Mouse (Mus musculus): Measurements from ENCODE around the gene Gm11213. TPM values are rescaled to one million over a fixed set of nuclear protein-coding genes. Genes with fewer than 3 reads are reported as not detected.

The Gm11213 gene
- polyA plus RNA-seq, 1 experiment, result 77.1 TPM

DNA sequence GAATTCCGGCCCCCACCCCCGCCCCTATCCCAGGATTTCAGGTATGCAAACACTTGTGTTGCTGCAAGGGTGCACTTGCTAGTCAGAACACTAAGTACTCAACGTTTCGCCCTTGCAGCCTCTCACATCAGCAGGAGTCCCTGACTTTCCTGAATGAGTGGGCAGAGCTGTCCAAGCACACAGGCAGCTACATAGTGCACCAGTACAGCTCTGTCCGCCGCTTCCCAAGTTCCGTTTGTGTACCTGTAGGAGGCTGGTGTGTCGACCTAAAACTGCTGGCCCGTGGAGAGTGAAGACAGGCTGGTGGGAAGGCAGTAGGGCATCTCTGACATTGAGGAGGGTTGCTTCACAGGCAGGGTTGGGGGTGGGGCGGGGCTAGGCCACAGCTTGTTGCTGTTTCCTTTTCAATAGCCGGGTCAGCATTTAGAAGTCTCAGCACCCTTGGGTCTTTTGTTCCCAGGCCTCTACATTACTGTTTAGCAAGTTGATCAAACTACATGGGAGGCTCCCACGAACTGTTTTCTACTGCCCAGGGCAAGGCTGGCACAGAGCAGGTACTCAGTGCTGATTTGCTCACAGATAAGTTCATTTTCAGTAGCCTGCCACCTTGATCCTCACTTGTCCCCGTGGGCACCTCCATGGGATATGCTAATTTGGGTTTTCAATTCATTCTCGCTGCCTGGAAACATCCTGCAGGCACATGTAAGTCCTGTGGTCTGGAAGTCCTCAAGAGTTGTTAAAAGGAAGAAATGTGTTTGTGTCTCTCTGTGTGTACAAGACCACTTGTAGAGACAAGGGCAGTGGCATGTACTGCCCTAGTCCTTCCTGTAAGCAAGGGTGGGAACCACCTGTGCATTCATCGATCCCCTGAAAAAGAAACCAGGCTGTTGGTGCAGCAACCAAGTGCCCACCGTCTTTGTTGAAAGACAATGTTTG, 47.7 kb downstream of the Gm11213 start:
- Histone ChIP-seq H3K36me3 (ENCODE audit: control insufficient read depth, insufficient read depth, low read length) (no peaks in the 10 kb centered on the region), H3K27ac (ENCODE audit: control insufficient read depth, insufficient read depth, low read depth, low read length) (peak overlapping the region; percentile 5; the same call in 1 of the 2 replicates), H3K4me3 (ENCODE audit: control insufficient read depth, low read depth, low read length) (no peak overlapping the region), H3K4me1 (ENCODE audit: control insufficient read depth, insufficient read depth, low read length) (peaks cover 28% of the 10 kb centered on the region), H3K27me3 (ENCODE audit: control insufficient read depth, insufficient read depth, low read length) (no peaks in the 10 kb centered on the region)
- no peak for TF ChIP-seq CTCF (IDR thresholded peaks at IDR 0.05; ENCODE audit: control insufficient read depth, insufficient read depth, insufficient replicate concordance, low read depth, low read length)
- no peak for TF ChIP-seq POLR2A (IDR thresholded peaks at IDR 0.05; ENCODE audit: control insufficient read depth, low read depth, low read length)

DNA sequence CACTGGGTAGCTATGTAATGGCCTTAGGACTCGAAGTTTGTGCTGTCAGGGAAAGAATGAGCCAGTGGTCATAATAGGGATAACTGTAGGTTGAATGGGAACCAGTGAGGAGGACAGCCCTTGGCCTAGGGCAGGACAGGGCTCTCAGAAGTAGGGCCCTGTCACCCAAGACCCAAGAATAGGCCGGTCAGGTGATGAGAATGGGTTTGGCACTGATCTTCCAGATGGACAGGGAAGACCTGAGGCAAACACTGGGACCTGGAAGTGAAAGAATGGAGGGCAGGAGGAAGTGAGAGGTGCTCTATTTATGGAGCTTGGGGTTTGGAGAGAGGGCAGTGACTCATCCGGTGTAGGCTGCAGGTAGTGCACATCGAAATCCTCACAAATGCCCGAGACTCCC, 48.4 kb downstream of the Gm11213 start:
- no peak for TF ChIP-seq POLR2A (IDR thresholded peaks at IDR 0.05; ENCODE audit: control insufficient read depth, low read depth, low read length)
- no peak for TF ChIP-seq CTCF (IDR thresholded peaks at IDR 0.05; ENCODE audit: control insufficient read depth, insufficient read depth, insufficient replicate concordance, low read depth, low read length)
- Histone ChIP-seq H3K4me3 (ENCODE audit: control insufficient read depth, low read depth, low read length) (no peak overlapping the region; the same call in 1 of the 2 replicates), H3K36me3 (ENCODE audit: control insufficient read depth, insufficient read depth, low read length) (no peaks in the 10 kb centered on the region), H3K27me3 (ENCODE audit: control insufficient read depth, insufficient read depth, low read length) (no peaks in the 10 kb centered on the region), H3K27ac (ENCODE audit: control insufficient read depth, insufficient read depth, low read depth, low read length) (no peak overlapping the region), H3K4me1 (ENCODE audit: control insufficient read depth, insufficient read depth, low read length) (peaks cover 28% of the 10 kb centered on the region)

DNA sequence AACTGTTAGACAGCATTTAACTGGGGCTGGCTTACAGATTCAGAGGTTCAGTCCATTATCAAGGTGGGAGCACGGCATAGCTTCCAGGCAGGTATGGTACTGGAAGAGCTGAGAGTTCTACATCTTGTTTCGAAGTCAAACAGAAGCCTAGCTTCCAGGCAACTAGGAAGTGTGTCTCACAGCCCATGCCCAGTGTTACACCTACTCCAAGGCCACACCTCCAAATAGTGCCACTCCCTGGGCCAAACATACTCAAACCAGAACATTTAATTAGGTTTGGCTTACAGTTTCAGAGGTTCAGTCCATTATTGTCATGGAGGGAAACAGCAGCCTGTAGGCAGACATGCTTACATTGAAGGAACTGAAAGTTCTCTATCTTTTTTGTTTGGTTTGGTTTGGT, 50.0 kb downstream of the Gm11213 start:
- Histone ChIP-seq H3K4me3 (ENCODE audit: control insufficient read depth, low read depth, low read length) (no peak overlapping the region), H3K4me1 (ENCODE audit: control insufficient read depth, insufficient read depth, low read length) (peaks cover 23% of the 10 kb centered on the region), H3K27me3 (ENCODE audit: control insufficient read depth, insufficient read depth, low read length) (no peaks in the 10 kb centered on the region), H3K27ac (ENCODE audit: control insufficient read depth, insufficient read depth, low read depth, low read length) (no peak overlapping the region), H3K36me3 (ENCODE audit: control insufficient read depth, insufficient read depth, low read length) (no peaks in the 10 kb centered on the region)
- TF ChIP-seq POLR2A (IDR thresholded peaks at IDR 0.05; ENCODE audit: control insufficient read depth, low read depth, low read length) (no peak), CTCF (IDR thresholded peaks at IDR 0.05; ENCODE audit: control insufficient read depth, insufficient read depth, insufficient replicate concordance, low read depth, low read length) (no peak)

DNA sequence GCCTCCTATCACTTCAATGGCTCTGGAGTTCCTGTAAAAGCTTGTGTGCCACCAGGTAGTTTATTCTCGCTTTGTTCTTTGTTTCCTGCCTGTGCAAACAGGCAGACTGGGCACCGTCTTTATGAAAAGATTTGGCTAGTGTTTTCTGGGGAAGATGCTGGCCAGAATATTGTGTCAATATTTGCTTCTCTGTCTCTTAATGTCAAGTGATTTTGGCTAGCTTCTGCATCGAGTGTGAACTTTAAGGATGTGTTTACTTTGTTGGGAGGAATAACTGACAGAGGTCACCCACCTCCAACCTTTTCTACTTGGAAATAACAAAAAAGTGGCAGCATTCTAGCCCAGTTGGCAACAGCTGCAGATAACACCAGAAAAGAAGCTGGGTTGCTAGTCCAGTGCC, 50.4 kb downstream of the Gm11213 start:
- no peaks in the 10 kb centered on the region for H3K27me3 ChIP-seq (ENCODE audit: control insufficient read depth, insufficient read depth, low read length)
- no peaks in the 10 kb centered on the region for H3K36me3 ChIP-seq (ENCODE audit: control insufficient read depth, insufficient read depth, low read length)
- TF ChIP-seq CTCF (IDR thresholded peaks at IDR 0.05; ENCODE audit: control insufficient read depth, insufficient read depth, insufficient replicate concordance, low read depth, low read length), result no peak
- TF ChIP-seq POLR2A (IDR thresholded peaks at IDR 0.05; ENCODE audit: control insufficient read depth, low read depth, low read length), result no peak
- no peak overlapping the region for H3K27ac ChIP-seq (ENCODE audit: control insufficient read depth, insufficient read depth, low read depth, low read length)
- no peak overlapping the region for H3K4me3 ChIP-seq (ENCODE audit: control insufficient read depth, low read depth, low read length)
- peaks cover 21% of the 10 kb centered on the region for H3K4me1 ChIP-seq (ENCODE audit: control insufficient read depth, insufficient read depth, low read length)

DNA sequence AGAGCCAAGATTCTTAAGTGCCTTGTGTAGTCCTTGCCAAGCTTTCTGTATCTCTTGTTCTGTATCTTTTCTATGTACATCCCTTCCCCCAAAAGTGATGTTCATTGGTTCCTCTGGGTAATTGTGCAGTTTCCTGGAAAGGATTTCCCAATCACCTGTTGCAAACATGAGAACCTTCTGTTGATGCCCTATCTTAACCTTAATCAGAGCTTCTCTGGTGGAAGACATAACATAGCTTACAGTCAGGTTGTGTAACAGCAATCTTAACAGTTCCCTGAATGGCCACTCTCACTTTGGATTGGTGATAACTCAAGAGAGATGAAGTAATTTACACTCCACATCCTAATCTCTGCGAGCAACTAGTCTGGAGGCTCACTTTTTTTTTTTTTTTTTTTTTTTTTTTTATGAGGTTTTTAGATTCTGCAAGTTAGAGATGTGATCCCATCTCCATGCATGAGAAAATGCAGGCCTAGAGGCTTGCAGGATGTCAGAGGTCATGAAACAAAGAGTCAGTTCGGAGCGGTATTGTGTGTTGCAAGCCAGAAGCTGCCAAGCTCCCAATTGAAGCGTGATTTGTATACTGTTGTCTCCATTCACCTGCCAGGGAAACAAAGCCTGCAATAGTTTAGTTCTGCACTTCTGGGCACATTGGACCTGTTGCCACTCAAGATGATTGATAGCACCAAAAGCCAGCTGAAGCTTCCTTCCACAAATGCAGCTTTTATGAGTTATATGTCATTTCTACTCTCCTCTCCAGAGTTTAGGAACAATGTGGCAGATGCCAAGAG, 51.1 kb downstream of the Gm11213 start:
- Histone ChIP-seq H3K4me1 (ENCODE audit: control insufficient read depth, insufficient read depth, low read length) (peaks cover 15% of the 10 kb centered on the region), H3K27ac (ENCODE audit: control insufficient read depth, insufficient read depth, low read depth, low read length) (no peak overlapping the region), H3K36me3 (ENCODE audit: control insufficient read depth, insufficient read depth, low read length) (no peaks in the 10 kb centered on the region), H3K27me3 (ENCODE audit: control insufficient read depth, insufficient read depth, low read length) (no peaks in the 10 kb centered on the region), H3K4me3 (ENCODE audit: control insufficient read depth, low read depth, low read length) (no peak overlapping the region)
- TF ChIP-seq POLR2A (IDR thresholded peaks at IDR 0.05; ENCODE audit: control insufficient read depth, low read depth, low read length) (no peak), CTCF (IDR thresholded peaks at IDR 0.05; ENCODE audit: control insufficient read depth, insufficient read depth, insufficient replicate concordance, low read depth, low read length) (no peak)

DNA sequence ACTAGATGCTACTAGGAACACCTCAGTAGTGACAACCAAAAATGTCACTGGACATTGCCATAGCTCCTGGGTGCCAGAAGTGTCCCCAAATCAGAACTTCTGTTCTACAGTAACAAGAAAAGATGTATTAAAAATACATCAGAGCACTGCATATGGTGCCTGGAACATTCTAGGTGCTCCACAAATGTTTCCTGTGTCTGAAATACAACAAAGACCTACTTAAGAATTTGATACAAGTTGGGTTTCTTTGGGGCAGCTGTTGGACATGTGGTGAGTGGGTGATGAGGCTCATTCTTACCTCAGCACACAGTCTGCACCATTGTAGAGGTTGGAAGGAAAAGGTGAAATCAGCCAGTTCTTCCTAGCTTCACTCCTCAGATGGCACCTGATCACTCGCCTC, 52.2 kb downstream of the Gm11213 start:
- Histone ChIP-seq H3K4me1 (ENCODE audit: control insufficient read depth, insufficient read depth, low read length) (peaks cover 7% of the 10 kb centered on the region), H3K4me3 (ENCODE audit: control insufficient read depth, low read depth, low read length) (no peak overlapping the region), H3K27me3 (ENCODE audit: control insufficient read depth, insufficient read depth, low read length) (no peaks in the 10 kb centered on the region), H3K36me3 (ENCODE audit: control insufficient read depth, insufficient read depth, low read length) (no peaks in the 10 kb centered on the region), H3K27ac (ENCODE audit: control insufficient read depth, insufficient read depth, low read depth, low read length) (no peak overlapping the region)
- no peak for TF ChIP-seq CTCF (IDR thresholded peaks at IDR 0.05; ENCODE audit: control insufficient read depth, insufficient read depth, insufficient replicate concordance, low read depth, low read length)
- no peak for TF ChIP-seq POLR2A (IDR thresholded peaks at IDR 0.05; ENCODE audit: control insufficient read depth, low read depth, low read length)

DNA sequence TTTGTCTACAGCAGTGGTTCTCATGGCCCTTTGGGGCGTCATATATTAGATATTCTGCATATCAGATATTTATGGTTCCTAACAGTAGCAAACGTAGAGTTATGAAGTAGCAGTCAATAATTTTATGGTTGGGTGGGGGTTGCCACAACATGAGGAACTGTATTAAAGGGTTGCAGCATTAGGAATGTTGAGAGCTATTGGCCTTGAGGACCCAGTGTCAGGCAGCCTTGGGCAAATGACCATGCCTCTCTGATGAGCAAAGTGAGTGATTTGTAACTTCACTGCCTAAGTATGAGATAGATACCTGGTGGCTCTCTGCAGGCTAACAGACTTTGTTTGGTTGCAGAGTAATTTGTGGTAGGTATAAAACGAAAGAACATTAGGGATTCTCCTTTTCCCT, 54.2 kb downstream of the Gm11213 start:
- no peak for TF ChIP-seq CTCF (IDR thresholded peaks at IDR 0.05; ENCODE audit: control insufficient read depth, insufficient read depth, insufficient replicate concordance, low read depth, low read length)
- TF ChIP-seq POLR2A (IDR thresholded peaks at IDR 0.05; ENCODE audit: control insufficient read depth, low read depth, low read length), result no peak
- H3K27ac ChIP-seq (ENCODE audit: control insufficient read depth, insufficient read depth, low read depth, low read length), result no peak overlapping the region
- H3K4me3 ChIP-seq (ENCODE audit: control insufficient read depth, low read depth, low read length), result no peak overlapping the region
- H3K36me3 ChIP-seq (ENCODE audit: control insufficient read depth, insufficient read depth, low read length), result no peaks in the 10 kb centered on the region
- no peaks in the 10 kb centered on the region for H3K27me3 ChIP-seq (ENCODE audit: control insufficient read depth, insufficient read depth, low read length)
- H3K4me1 ChIP-seq (ENCODE audit: control insufficient read depth, insufficient read depth, low read length), result no peaks in the 10 kb centered on the region; the same call in 1 of the 2 replicates
